Mouse (Mus musculus) ES-CJ7 (cell line): ENCODE measurements around the gene Ift80.
"Not testable (repeated sequence)": the region's sequence is repeated elsewhere in the genome, so short reads cannot be mapped to it uniquely, and the experiment has no call there.

Experiments
- DNase-seq: peaks from one replicate; pipeline ENCODE4 v3.0.0; 2011; ENCODE audit warnings: low read depth, low spot score

Gene Ift80

DNA sequence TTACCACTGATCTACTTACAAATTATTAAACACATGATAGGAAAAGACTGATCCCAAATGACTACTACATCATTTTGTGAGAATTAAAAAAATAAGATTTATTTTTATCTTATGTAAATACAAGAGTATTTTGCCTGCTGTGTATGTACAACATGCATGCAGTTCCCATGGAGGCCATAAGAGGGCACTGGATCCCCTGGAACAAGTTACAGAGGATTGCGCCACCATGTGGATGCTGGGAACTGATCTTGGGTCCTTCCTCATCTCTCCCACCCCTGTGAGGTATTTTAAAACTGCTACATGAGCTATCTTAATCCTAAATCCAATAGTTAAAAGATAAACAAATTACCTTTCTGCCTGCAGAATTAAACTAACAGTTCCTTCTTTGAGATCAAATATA, 68.9 kb downstream of the Ift80 start:
- DNase-seq, result peak; percentile 90

DNA sequence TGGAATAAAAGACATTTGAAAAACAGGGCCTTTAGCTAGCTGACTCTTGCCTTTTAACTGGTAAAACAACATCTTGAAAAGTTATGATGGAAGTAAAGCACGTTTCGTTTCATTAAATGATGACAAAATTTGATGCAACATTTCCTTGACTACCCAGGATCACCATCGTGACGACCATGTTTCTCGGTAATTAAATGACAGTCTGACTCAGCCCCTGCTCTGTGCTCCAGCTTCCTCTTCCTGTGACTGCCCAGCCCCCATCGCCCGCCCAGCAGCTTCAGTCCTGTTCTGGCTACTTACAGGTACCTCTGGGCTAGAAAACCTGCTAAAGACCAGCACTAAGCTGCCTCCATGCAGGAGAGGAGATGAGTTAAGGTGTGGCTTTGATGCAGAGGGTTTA, 70.1 kb downstream of the Ift80 start:
- DNase-seq, result no peak

DNA sequence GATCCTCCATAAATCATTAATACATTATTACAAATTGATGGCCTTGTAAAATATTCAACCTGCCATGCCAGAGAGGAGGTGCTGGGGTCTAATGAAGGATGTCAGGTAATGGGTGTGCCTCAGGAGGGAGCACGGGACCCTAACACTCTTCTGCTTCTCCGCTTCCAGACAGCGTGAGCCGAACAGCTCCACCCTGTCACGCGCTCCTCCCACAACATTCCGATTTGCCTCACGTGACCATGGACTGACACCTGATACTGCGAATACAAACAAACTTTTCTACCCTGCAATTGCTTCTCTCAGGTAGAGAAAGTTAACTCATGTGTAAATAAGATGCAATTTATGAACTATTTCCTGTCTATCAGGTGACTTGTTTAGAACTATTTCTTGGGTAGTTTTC, 75.8 kb downstream of the Ift80 start:
- peak; percentile 74 for DNase-seq

DNA sequence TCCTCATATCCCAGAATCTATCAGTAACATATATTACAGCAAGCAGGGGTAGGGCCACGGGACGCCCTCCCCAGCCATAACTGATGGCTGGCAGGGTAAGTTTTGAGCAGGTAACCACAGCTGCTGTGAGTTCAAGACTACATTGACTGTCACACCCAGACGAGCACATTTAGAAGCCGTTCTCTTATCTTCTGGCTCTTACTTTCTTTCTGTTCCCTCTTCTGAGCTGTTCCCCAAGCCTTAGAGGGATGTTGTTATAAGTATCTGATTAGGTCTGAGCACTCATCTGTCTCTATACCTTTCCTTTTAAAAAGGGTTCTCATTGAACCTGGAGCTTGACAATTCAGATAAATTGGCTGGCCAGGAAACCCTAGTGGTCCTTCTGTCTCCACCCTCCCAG, 96.9 kb downstream of the Ift80 start:
- DNase-seq, result no peak

DNA sequence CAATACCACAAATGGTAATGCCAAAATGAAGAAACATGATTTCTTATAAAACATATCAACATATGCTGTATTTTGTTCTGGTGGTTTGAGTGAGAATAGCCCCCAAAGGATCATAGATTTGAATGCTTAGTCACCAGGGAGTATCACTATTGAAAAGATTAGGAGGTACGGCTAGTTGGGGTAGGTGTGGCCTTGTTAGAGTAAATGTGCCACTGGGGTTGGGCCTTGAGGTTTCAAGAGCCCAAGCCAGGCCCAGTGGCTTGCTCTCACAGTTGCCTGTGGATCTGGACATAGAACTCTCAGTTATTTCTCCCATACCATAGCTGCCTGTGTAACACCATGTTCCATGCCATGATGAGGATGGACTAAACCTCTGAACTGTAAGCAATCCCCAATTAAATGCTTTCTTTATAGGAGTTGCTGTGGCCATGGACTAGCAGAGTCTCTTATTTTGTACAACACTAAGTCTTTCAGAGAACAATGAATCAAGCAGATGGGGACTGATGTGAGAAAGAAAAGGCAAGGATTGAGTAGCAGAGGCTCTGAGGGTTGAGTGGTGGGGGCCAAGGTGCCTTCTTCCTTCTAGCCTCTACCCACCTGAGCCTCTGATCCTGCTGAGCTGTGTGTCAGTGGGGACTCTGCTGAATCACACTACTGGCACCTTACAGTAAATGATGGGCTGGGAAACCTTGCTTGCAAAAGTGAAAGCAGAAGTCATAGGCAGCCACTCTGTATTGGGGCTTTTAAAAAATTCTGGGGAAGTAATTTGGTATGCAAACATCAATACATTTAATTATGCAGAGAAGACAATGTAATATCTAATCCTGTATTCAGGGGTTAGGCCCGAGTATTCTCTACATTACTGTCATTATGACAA, 99.2 kb downstream of the Ift80 start:
- DNase-seq, result no peak

DNA sequence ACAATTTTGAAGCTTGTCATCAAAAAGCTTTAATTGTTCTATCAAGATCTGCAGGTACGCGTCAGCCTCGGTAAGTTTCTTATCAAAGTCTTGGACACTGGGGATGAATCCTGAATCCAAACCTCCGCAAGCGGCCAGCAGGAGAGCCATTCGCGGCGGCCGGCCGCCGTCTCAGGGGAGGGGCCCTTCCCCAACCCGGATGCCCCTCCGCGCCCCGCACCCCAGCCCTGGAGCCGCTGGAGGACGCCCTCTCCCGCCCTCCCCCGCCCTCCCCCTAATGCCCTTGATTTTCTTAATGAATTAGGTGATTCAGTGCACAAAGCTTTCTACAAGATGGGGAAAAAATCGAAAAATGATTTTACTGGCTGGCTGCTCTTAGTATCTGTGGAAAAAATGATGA, 101.7 kb downstream of the Ift80 start:
- DNase-seq, result not testable (repeated sequence)

DNA sequence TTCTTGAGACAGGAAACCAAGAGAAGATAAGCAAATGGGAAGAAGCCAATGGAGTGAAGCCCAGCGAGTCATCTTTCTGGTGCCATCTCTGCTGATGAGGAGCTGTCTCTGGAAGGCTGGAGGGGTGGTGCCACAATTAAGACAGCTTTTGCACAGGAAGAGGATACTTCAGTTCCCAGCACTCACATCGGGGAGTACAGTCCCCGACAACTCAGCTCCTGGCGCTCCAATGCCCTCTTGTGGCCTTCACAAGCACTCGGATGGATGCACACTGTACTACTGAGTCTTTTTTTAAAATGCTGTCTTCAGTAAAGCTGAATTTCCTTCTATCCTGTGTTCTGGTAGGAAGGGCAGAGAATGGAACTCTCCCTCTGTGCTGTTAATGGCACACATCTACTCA, 107.2 kb downstream of the Ift80 start:
- DNase-seq, result peak; percentile 56

DNA sequence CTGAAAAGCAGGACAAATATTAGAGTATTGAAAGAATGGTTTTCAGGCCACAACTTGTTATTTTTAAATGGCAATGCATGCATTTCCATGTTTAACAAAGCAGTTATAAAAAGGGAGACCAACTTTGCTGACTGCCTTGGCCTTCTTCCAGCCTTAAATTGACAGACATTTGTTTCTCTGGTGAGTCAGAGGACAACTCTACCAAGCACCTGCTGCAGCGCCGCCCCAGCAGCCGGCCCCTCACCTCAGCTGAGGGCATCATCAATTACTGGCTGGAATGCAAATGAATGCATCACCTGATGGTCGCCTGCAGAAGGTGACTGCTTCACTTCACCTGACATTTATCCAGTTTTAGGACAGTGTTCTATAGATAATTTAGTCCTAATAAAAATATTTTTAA, 108.9 kb downstream of the Ift80 start:
- no peak for DNase-seq

DNA sequence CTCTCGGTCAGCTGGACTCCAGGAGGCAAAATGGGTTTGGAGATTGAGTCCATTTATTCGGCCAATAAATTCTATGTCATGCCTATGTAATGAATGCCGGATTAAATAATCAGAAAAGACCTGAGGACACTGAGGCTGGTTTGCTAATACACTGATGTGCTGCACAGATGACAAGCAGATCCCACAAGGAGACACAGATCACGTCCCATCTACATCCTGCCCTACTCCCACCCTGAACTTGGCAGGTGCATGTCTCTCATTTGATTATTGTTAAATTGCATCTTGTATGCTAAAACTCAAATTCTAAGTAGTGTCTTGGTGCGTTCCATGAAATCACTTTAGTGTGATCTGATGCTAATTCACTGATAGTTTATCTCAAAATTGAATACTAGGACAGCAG, 117.5 kb downstream of the Ift80 start:
- DNase-seq, result no peak

DNA sequence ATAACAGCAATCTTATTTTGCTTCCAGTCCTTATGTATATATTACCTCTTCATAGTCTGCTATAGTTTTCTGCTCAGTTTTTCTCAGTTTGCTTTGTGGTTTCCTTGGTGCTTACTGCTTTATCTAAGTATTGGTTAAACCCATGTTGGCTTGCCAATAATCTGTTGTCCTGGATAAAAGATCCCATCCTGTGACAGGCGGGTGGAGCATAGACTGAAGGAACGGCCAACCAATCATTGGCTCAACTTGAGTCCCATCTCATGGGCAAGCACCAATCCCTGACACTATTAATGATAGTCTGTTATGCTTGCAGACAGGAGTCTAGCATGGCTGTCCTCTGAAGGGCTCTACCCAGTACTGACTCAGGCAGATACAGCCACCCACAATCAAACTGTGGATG, 130.3 kb downstream of the Ift80 start:
- DNase-seq, result no peak

DNA sequence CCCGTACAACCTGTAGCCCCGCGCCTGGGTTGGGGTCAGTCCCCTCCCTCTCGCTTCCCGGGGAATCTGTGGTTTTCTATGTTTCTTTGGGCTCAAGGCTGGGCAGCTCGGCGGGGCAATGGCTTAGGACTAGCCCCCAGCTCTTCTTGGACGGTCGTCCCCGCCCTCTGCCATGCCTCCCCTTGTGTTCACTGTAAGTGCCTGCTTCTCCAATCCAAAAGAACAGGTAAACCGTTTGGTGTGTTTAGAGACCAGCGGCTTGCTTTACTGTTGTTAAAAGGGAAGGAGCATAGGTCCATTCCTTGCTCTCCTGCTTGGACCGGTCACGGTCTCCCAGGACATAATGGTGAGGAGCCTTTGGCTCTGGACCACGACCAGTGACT, 133.8 kb downstream of the Ift80 start:
- peak; percentile 12 for DNase-seq

DNA sequence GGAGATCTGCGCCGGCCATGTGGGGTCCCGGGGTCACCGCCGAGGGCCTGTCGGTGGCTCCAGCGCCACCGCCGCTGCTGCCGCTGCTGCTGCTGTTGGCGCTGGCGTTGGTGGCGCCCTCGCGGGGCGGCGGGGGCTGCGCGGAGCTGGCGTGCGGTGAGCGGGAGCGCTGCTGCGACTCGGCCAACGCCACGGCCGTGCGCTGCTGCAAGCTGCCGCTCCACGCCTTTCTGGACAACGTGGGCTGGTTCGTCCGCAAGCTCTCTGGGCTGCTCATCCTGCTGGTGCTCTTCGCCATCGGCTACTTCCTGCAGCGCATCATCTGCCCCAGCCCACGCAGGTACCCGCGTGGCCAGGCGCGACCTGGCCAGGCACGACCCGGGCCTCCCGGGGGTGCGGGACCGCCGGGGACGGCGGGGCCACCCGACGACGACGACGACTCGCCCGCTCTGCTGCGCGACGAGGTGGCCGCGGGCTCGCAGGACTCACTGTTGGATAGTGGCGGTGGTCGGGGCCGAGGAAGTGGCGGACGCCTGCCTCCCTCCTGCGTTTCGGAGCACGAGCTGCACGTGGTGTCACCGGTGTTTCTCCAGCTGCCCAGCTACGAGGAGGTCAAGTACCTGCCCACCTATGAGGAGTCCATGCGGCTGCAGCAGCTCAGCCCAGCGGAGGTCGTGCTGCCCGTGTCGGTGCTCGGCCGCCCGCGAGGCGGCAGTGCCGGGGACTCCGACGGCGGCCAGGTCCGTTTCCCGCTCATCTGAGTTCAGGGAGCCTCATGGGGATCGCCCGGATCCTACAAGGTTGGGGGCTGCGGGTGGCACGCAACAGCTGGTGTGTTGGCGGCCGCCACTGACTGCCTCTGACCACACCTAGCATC, 134.4 kb downstream of the Ift80 start:
- DNase-seq, result peak; percentile 25

DNA sequence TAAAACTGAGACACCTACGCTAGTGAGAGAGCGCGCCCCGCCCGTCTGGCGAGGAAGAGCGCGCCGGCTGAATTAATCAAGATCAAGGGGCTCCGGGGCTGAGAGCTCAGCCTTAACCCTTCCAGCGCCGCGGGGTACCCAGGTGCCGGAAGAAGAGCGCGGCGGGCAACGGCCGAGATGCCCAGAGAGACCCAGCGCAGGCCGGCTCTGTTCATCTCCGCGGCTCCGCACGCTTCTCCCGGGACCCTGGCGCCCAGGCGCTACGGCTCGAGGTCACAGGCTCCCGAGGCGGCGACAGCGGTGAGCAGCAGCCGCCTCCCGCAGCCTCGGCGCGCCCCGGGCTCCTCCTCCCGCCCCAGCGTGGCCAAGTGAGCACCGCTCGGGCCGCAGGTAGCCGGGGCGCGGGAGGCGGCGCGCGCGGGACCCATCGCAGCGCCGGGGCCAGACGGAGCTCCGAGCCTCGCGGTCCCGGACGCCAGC, 135.1 kb downstream of the Ift80 start, which contains the start of gene 1110032F04Rik:
TSS of gene 1110032F04Rik (plus strand) at position 376 of the 480 bp plus-strand sequence.
- DNase-seq, result peak; percentile 48

DNA sequence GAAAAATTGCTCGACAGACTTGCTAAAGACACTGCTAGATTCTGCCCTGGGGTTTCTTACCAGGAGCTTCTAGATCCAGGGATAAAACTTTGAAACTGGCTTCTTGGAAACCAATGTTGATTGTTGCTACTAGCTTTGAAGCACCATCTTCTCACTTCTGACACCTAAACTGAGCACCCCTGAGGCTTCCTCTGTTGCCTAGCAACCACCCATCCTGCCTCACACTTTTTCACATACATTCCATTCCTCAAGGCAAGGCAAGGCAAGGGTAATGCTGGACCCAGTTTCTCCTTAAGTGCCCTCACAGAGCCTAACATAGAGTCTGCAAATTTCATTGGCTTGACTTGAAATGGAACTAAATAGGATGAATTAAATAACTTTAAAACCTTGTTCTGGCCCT, 152.0 kb downstream of the Ift80 start:
- DNase-seq, result no peak

DNA sequence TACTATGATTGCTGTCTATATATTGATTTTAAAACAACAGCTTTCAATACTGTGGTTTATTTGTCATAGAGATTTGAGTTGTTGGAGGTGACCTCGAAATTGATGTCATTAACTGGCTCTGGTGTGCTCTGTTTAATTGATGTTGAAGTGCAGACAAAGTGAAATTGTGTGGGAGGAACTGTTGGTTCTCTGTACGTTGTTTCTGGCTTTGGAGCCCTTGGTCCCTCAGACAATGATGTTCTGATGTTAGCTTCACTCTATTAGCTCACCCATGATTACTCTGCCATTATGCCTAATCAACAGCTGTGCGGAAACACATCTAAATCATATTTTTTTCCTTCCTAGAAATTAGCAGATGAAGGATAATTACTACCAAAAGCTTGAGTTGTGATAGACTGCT, 156.0 kb downstream of the Ift80 start:
- DNase-seq, result no peak

DNA sequence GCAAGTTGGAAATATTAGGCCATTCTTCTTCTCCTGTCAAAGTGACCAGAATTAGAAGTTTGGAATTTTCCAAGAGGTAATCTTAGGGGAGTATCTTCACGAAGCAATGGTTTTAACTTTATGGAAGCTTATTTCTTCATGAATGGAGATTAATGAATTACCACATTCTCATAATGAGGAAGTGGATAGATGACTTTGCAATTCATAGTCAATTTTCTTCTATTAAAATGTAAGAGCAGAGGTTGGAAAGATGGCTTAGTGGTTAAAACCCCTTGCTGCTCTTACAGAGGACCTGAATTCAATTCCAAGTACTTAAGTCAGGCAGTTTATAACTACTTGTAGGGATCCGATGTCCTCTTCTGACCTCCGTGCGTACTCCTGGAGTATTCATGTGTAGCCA, 160.3 kb downstream of the Ift80 start:
- DNase-seq, result no peak
